Mouse (Mus musculus): ENCODE measurements around the gene Sh3rf3.
A peak's percentile ranks its signal among the peaks of the same experiment; 100 is the strongest.

The Sh3rf3 gene

GRCm38 (mm10) chr10:58921643-58922188 lies 108.6 kb downstream of the Sh3rf3 start:
- no peak for DNase-seq (ENCODE audit: low spot score in 2 of 2)

DNA sequence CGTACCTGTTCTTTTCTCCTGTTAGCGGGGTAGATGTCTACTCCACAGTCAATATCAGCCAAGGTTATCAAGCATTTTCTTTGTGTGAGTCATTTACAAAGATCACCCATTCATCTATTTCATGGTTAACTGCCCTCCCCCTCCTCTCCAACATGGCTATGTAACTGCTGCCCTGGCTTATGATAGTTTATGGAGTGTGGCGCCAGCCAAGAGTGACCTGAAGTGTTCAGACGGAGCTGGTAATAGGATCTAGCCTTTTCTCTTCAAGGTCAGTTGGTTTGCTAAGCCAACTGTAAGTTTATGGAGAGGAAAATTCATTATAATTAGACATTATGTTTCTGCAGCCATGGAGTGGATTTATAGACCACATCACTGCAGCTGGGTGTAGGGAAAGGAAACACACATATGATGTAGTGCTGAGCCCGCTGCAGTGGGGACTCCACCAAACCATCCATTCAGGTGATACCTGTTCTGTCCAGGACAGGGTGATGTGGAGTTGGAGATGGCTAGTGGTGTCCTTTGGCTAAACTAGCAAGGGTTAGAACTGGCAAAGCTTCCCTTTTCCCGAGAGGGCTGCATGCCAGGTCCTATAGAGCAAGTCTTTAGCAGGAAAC lies 109.2 kb downstream of the Sh3rf3 start:
- DNase-seq (ENCODE audit: low spot score in 2 of 2): no peak

- no peak for DNase-seq (ENCODE audit: low spot score in 2 of 2)
Measured at GRCm38 (mm10) chr10:58922993-58923392, 109.8 kb downstream of the Sh3rf3 start.

GRCm38 (mm10) chr10:58926578-58926977 lies 113.4 kb downstream of the Sh3rf3 start:
- DNase-seq (ENCODE audit: low spot score in 2 of 2): no peak

GRCm38 (mm10) chr10:58928952-58929442 lies 115.8 kb downstream of the Sh3rf3 start:
- no peak for DNase-seq (ENCODE audit: low spot score in 2 of 2)

DNA sequence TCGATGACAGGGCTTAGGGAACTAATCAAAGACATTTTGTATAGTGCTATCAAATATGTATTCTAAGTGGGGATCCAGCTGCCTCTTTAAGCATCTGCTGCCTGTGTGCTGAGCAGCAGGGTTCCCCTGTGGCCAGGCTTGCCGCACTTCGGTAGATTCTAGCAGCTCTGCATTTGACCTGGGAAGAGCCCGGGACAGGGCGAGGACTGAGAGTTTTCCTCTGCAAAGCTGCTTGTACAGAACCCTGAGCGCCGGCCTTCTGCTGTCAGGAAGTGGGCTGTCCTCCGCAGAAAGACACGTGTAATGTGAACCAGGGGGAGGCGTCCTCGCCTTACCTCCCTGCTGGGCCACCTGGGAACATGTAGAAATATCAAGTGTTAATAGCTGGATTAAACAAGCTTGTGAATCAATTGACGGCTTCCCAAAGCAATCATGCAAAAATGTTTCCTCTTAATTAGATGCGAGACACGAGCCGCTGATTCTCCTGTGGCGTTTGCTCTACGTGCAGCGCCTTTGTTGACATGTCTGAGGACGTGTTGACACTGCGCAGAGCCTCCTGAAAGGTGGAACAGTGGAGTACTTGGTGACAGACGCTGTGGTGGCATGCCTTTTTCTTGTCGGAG lies 119.1 kb downstream of the Sh3rf3 start:
- no peak for DNase-seq (ENCODE audit: low spot score in 2 of 2)

DNA sequence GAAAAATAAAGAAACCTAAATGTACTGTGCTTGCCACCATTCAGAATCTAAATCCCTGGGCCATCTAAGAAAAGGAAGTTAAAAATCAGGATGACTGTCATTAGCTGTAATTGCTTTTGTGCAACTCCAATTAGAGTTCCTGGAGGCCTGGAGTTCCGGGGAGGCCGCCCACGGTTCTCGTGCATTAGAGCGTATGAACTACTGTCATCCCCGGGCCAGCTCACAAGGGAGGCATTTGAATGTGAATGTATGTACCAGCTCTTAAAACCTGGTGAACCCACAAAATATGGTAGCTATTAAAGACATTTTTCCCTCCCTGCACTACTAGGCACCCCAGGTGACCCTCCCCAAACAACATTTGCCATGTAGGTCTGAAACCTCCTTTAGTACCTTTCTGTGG lies 122.4 kb downstream of the Sh3rf3 start:
- no peak for DNase-seq (ENCODE audit: low spot score in 2 of 2)

DNA sequence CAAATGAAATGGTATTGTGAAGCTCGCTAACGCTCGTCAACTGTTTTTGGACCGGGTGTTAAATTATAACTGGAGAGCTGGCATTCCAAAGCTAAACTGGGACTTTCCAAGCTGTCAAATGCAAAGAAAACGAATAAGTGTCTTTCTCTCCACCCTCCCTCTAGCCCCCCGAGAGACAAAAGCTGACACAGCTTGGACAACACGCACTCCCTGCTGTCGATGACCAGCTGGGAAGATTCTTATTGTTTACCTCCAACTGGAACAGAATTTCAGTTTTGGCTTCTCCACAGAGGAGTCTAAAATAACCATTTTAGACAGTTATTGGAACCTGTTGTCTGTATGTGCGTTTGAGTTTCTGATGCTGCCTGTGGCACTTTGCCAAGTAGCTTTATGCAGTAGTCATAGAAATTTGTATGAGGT lies 123.3 kb downstream of the Sh3rf3 start:
- DNase-seq (ENCODE audit: low spot score in 2 of 2): peak in 1 of 2 experiments; percentile 43

GRCm38 (mm10) chr10:58937521-58937920 lies 124.4 kb downstream of the Sh3rf3 start:
- DNase-seq (ENCODE audit: low spot score in 2 of 2): peak in 1 of 2 experiments; percentile 37

DNA sequence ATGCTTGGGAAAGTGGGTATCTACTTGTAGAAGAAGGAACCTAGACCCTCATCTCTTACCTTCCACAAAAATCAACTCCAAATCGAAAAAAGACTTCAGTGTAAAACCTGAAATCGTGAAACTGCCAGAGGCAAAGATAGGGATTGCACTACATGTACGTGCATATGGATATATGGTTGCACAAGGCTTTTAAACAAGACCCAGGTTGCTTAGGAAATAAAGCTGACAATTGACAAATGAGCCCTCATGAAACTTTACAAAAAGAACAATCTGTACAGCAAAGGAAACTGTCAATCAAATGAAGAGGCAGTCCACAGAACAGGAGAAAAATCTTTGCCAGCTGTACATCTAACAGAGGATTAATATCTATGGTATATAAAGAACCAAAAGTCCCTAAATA lies 129.7 kb downstream of the Sh3rf3 start:
- DNase-seq (ENCODE audit: low spot score in 2 of 2): no peak

DNA sequence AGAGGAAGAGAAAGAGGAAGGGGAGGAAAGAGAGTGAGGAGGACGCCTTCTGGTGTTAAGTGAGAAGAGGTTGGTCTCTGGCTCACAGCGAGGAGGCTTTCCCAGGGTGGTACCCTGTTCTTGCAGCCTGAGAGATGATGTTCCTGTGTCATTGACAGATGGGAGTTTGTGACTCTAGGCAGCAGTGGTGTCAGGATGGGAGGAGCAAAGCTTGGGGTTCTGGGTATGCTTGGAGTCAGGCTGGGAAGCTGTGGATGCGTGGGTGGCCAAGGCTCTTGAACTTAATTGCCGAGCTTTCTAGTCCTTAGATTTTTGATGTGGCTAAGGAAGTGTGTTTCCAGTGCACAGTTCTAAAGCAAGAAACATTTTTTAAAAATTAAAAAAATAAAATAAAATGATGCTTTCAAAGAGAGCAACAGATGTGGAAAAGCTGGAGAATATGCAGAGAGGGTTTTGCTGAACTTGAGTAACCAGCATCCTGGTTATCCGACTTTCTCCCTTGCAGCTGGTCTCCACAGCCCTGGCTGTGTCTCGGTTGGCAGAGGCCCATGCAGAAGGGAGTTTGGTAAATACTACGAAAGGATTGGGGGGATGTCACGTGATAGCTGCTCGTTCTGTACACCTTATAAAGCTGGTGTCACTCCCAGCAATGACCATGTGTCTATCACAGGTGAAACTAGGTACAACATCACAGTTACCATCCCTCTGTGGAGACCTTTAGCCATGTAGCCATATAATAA lies 130.7 kb downstream of the Sh3rf3 start:
- no peak for DNase-seq (ENCODE audit: low spot score in 2 of 2)

DNA sequence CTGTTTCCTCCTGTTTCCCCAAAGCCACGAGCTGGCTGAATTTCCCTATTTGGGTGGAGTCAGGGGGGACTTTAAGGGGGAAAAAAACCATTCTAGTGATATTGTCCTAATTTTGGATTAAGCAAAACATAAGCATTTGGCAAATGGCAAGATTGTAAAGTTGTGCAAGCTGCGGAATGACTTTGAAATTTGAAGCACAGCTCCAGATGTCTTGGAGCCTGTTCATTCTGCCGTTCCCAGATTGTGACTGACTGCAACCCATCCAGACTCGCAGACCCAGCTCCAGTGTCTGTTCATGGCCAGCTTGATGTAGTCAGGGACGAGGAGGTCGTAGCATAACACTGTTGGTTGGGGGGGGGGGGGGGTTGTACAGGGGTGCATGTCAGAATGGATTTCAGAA lies 131.8 kb downstream of the Sh3rf3 start:
- no peak for DNase-seq (ENCODE audit: low spot score in 2 of 2)

- no peak for DNase-seq (ENCODE audit: low spot score in 2 of 2)
Measured at GRCm38 (mm10) chr10:58949770-58950638, 136.8 kb downstream of the Sh3rf3 start.

DNA sequence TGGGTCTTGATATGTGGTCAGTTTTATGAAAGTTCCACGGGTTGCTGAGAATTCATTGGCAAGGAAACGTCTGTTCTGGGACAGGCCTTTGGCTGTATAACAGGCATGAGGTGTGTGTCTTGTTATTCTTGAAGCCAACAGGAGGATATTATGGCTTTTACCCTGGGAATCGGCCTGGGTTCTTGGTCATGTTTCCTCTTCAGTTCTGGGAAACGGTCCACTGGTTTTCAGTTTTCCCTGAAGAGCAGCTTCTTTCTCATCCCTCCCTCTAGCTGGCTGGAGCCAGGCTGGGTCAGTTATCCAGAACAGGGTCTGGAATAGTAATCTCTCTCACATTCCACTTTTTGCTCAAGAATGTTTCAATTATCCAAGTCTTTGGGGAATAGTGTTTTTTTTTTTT lies 147.0 kb downstream of the Sh3rf3 start:
- no peak for DNase-seq (ENCODE audit: low spot score in 2 of 2)

- no peak for DNase-seq (ENCODE audit: low spot score in 2 of 2)
Measured at GRCm38 (mm10) chr10:58968236-58968635, 155.1 kb downstream of the Sh3rf3 start.

- no peak for DNase-seq (ENCODE audit: low spot score in 2 of 2)
Measured at GRCm38 (mm10) chr10:58969351-58969750, 156.2 kb downstream of the Sh3rf3 start.

- DNase-seq (ENCODE audit: low spot score in 2 of 2): no peak
Measured at GRCm38 (mm10) chr10:58972115-58972514, 159.0 kb downstream of the Sh3rf3 start.

- no peak for DNase-seq (ENCODE audit: low spot score in 2 of 2)
Measured at GRCm38 (mm10) chr10:58974138-58974537, 161.0 kb downstream of the Sh3rf3 start.

DNA sequence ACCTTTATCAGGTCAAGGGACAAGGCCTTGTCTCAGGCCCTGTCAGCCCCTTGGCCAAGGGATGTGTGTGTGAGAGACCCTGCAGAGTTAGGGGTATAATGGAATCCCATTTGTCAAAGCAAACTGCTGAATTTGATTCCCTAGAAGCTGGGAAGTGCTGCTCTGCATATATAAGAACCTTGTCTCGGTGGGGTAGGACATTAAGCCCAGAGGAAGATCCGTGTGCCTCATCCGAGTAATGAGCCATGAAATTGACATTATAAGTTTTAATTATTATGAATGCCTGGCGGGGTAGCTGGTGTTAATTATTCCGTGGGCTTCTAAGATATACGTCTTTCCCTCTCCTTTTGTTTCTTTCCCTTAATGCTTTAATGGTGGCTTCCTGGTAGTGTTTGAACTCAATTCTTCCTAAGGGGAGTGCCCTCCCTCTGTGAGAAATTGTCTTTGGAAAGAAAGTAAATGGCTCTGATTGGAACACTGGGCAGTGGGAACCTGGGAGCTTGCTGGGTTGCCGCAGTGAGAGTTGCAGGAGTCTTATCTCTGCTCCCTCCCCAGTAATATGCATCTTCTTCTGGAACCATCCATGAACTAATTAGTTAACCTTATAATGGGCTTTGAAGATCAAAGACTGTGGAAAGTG lies 166.3 kb downstream of the Sh3rf3 start:
- DNase-seq (ENCODE audit: low spot score in 2 of 2): no peak

GRCm38 (mm10) chr10:58981674-58982329 lies 168.6 kb downstream of the Sh3rf3 start:
- no peak for DNase-seq (ENCODE audit: low spot score in 2 of 2)

All from frontal cortex, postnatal 10 days (tissue).